Mouse (Mus musculus): Measurements from ENCODE around the gene Snrnp25. TPM values are rescaled to one million over a fixed set of nuclear protein-coding genes. Genes with fewer than 3 reads are reported as not detected.

Gene Snrnp25
- polyA plus RNA-seq, 1 experiment from 2014 or later: 83.3 TPM

DNA sequence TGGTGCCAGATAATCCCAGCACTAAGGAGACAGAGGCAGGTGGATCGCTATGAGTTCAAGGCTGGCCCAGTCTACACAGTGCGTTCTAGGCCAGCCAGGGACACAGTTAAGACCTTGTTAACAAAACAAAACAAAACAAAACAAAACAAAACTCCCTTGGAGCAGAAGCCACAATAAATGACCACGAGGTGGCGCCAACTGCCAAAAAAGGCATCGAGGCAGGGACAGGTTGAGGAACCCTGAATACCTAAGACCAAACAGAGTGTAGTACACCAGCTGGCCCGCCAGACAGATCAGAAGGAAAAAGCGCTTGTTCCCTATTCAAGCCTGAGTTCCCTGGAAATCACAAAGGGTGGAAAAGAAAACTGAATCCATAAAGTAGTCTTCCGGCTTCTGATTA is 11.6 kb downstream of the Snrnp25 start:
- H3K36me3 ChIP-seq: peaks cover 50% of the 10 kb centered on the region
- 28% methylated on average over 8 of the region's 8 CpGs for WGBS
- peaks cover 33% of the 10 kb centered on the region for H3K4me1 ChIP-seq (replicated peaks)
- H3K27me3 ChIP-seq: no peaks in the 10 kb centered on the region
- no peak for ATAC-seq (ENCODE audit: insufficient number of reproducible peaks, insufficient read depth, low FRiP score, low TSS enrichment, low read depth)
- no peak overlapping the region for H3K9ac ChIP-seq (replicated peaks)
- no peaks in the 10 kb centered on the region for H3K9me3 ChIP-seq
- no peak overlapping the region for H3K4me2 ChIP-seq
- no peak overlapping the region for H3K27ac ChIP-seq
- H3K4me3 ChIP-seq (replicated peaks): no peak overlapping the region

DNA sequence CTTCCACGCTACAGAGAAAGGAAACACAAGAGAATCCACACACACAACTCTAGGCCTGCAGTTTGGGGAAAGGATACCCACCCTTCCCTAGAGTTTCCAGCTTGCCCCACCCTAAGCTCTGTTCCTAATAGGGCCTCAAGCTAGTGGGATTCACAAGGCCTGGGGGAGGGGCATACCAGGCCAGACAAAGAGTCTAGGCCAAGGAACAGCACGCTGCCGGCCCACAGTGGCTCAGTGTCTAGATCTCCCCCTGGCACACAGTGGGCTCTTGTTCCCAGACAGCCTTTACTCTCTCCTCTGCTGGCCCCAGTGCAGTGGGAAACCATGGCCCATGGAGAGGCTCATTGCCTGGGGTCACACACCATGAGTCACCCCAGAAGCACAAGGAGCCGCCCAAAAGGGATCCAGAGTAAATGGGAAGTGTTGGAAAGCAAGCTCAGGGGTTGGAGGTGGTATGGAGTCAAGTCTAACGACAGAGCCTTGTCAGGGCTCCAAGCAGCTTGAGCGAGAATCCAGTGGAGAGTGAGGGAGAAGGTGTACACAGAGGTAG is 13.4 kb downstream of the Snrnp25 start:
- Histone ChIP-seq H3K9ac (replicated peaks) (no peak overlapping the region), H3K4me2 (peak overlapping the region; percentile 3; the same call in 1 of the 2 replicates), H3K4me3 (replicated peaks) (no peak overlapping the region), H3K4me1 (replicated peaks) (peaks cover 44% of the 10 kb centered on the region), H3K27me3 (peaks cover 7% of the 10 kb centered on the region), H3K36me3 (peaks cover 33% of the 10 kb centered on the region), H3K9me3 (no peaks in the 10 kb centered on the region), H3K27ac (0 out of 2 replicates have a peak overlapping the region, but pooled peaks have one; percentile 0)
- ATAC-seq (ENCODE audit: insufficient number of reproducible peaks, insufficient read depth, low FRiP score, low TSS enrichment, low read depth): no peak
- 64% methylated on average over 6 of the region's 6 CpGs for WGBS

DNA sequence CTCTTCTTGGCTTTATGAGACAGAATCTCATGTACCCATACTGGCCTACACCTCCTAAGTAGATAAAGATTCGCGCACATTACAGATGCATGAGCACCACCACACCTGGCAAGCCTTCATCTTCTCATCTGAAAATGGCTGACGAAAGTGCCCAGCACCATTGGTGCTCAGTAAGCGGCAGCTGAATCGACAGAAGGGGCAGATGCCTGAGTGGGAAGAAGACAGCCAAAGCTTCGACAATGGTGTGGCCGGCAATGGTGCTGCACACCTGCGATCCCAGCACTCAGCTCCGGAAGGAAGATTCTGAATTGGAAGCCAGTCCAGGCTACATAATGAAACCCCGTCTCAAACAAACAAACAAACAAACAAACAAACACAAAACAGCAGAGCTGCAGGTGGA is 14.1 kb downstream of the Snrnp25 start:
- 90% methylated on average over 10 of the region's 10 CpGs for WGBS
- peaks cover 9% of the 10 kb centered on the region for H3K27me3 ChIP-seq
- peaks cover 26% of the 10 kb centered on the region for H3K36me3 ChIP-seq
- no peak overlapping the region for H3K4me2 ChIP-seq
- no peak overlapping the region for H3K27ac ChIP-seq
- ATAC-seq (ENCODE audit: insufficient number of reproducible peaks, insufficient read depth, low FRiP score, low TSS enrichment, low read depth): no peak
- no peak overlapping the region for H3K4me3 ChIP-seq (replicated peaks)
- H3K4me1 ChIP-seq (replicated peaks): peaks cover 44% of the 10 kb centered on the region
- H3K9ac ChIP-seq (replicated peaks): no peak overlapping the region
- H3K9me3 ChIP-seq: no peaks in the 10 kb centered on the region

DNA sequence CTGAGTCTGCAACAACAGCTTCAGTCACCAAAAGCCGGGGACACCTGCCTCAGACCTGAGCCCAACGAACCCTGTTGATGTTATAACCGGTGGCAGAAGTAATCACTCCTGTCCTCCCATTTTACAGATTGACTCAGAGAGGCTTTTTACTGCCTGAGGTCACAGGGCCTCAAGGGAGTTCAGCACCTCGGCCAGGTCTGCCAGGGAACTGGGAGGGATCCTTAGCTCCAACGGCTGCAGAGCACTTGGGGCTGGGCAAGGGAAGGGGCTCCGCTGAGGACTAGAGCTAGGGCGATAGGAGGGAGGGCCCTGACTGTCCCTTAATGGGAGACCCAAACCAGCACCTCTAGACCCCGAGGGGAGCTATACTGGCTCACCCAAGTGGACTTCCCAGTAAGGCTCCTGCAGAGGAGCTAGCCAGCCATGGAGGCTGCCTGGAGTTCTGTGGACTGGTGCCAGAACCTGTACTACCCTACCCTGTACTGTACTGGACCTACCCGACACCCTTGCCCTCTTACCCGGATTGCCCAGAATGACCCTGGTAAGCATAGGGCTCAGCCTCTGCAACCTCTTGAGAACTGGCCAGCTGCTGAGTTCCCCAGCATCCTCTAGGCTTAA is 15.5 kb downstream of the Snrnp25 start:
- Histone ChIP-seq H3K27me3 (peaks cover 9% of the 10 kb centered on the region), H3K9me3 (no peaks in the 10 kb centered on the region), H3K4me1 (replicated peaks) (peaks cover 58% of the 10 kb centered on the region), H3K36me3 (peaks cover 11% of the 10 kb centered on the region), H3K4me2 (peak overlapping the region; percentile 89), H3K27ac (peak overlapping the region; percentile 91), H3K4me3 (replicated peaks) (peak overlapping the region; percentile 87), H3K9ac (replicated peaks) (peak overlapping the region; percentile 93)
- 28% methylated on average over 10 of the region's 10 CpGs for WGBS
- peak; percentile 39 for ATAC-seq (ENCODE audit: insufficient number of reproducible peaks, insufficient read depth, low FRiP score, low TSS enrichment, low read depth)

DNA sequence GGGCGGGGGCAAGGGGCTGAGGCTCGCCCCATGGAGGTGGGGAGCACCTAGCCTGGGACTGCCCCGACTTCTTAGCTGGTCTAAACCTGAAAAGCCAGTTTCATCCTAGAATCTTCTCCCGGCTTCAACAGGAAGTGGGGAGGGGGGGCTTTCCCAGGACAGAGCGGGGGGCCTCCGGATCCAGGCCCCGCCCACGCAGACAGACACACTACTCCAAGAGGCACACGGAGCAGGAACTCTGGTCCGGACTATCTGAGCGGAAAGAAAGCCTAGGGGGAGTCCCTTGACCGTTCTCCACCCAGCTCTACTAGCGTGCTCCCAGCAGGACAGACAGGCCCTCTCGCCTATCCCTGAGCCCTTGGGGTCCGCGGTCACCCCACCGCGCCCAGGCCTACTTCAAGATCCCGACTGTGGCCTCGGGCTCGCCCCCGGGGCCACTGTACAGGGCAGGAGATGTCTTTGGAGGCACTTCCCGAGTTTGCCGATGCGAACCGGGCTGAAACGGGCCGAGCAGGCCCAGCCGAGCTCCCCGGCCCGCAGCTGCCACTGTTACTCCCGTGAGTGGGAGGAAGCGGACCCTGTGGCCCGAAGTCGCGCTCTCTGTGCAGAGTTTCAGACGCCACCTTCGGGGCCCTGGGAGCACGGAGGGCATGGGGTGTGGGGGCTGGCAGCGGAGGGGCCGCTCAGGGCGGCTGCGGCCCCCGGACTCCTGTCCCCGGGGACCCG is 16.2 kb downstream of the Snrnp25 start:
- H3K4me2 ChIP-seq: peak overlapping the region; percentile 89
- peaks cover 64% of the 10 kb centered on the region for H3K4me1 ChIP-seq (replicated peaks)
- WGBS: under 1% methylated on average over 46 of the region's 46 CpGs
- H3K36me3 ChIP-seq: peaks cover 5% of the 10 kb centered on the region; the same call in 1 of the 2 replicates
- peak overlapping the region; percentile 91 for H3K27ac ChIP-seq
- peak overlapping the region; percentile 87 for H3K4me3 ChIP-seq (replicated peaks)
- no peaks in the 10 kb centered on the region for H3K9me3 ChIP-seq
- H3K9ac ChIP-seq (replicated peaks): peak overlapping the region; percentile 93
- ATAC-seq (ENCODE audit: insufficient number of reproducible peaks, insufficient read depth, low FRiP score, low TSS enrichment, low read depth): peak; percentile 24
- peaks cover 9% of the 10 kb centered on the region for H3K27me3 ChIP-seq

DNA sequence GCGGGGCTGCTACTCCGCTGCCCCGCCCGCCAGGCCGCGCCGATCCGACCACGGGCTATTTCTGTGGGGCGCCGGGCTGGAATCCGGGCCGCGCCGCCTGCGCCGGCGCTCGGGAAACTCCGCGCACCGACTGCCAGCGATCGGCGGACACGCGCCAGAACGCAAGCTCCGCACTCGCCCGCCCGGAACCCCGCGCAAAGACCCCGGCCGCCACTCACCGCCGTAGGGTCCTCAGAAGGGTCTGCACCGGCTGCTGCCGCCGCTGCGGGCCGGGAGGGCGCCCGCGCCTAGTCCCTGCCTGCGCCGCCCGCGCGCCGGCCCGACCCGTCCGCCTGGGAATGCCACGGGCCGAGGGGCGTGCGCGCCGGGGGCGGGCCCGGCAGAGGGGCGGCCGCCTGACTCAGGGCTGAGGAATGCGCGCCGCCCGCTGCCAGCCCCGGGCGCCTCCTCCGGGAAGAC is 16.8 kb downstream of the Snrnp25 start, which contains the start of gene Rhbdf1:
Gene Rhbdf1, minus strand, starts transcription at position 350 of the 459 bp plus-strand sequence.
- Histone ChIP-seq H3K4me3 (replicated peaks) (peak within 1 kb of the TSS; percentile 87), H3K4me2 (peak within 1 kb of the TSS; percentile 89), H3K9me3 (no peaks in the 10 kb centered on the region), H3K27me3 (peaks cover 9% of the 10 kb centered on the region), H3K27ac (peak within 1 kb of the TSS; percentile 91), H3K36me3 (0 out of 2 replicates have a peak, but pooled peaks cover 3% of the 10 kb centered on the region), H3K4me1 (replicated peaks) (peaks cover 67% of the 10 kb centered on the region), H3K9ac (replicated peaks) (peak within 1 kb of the TSS; percentile 93)
- ATAC-seq (ENCODE audit: insufficient number of reproducible peaks, insufficient read depth, low FRiP score, low TSS enrichment, low read depth): no peak
- under 1% methylated on average over 72 of the region's 72 CpGs for WGBS

DNA sequence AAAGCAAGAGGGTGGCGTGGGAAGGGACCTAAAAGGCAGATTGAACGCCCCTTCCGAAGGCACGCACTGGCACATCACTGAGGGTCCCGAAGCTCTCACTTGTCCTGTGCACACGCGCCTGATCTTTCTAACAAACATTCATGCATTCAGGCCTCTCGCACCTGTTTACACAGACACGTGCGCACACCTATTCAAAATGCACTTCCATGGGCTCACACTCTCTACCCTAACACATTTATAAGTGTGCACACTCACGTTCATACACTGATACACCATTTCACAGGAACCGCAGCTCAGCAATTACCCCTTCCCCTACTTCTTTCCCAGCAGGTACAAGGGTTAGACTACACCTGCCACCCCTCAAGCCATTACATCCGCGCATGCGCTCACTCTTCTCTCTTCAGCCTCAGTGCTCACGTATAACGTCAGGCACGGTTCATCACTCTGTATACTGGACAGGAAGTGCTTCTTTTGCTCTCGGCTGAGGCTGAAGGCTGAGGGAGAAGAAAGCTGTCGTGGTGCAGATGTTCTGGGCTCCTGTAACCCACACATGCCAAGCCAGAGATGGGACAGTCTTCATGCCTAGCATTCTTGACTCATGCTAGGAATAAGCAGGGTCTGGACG is 17.5 kb downstream of the Snrnp25 start:
- Histone ChIP-seq H3K27ac (peak overlapping the region; percentile 91), H3K4me3 (replicated peaks) (peak overlapping the region; percentile 87), H3K9ac (replicated peaks) (peak overlapping the region; percentile 93), H3K36me3 (0 out of 2 replicates have a peak, but pooled peaks cover under 1% of the 10 kb centered on the region), H3K9me3 (no peaks in the 10 kb centered on the region), H3K4me1 (replicated peaks) (peaks cover 70% of the 10 kb centered on the region), H3K4me2 (peak overlapping the region; percentile 89), H3K27me3 (peaks cover 9% of the 10 kb centered on the region)
- 6% methylated on average over 21 of the region's 21 CpGs for WGBS
- no peak for ATAC-seq (ENCODE audit: insufficient number of reproducible peaks, insufficient read depth, low FRiP score, low TSS enrichment, low read depth)

DNA sequence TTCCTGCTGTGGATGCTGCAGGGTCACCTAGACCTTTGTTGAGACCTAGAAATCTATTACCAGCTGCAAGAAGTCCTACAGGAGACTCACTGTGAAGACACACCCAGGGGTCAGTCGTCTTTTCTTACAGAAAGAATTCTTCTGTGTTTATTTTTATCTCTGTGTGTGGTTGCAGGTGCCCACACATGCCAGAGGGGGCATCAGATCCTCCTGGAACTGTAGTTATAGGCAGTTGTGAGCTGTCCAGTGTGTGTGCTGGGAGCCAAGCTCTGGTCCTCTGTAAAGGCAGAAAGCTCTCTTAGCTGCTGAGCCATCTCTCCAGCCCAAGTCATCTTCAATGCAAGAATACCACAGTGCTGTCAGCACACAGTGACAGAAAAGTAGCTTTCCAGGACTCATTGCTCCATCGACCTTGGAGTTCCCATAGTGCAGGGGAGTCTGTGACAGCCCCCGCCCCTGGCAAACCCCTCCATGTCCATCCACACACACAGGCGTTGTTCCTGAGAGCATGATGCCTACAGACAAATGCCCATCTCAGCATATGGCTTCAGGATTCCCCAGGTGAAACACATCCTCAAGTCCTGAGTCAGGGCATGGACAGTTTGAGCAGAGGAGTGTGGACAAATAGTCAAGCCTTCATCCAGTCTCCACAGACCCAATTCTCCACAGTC is 18.2 kb downstream of the Snrnp25 start:
- peaks cover 5% of the 10 kb centered on the region; the same call in 1 of the 2 replicates for H3K36me3 ChIP-seq
- H3K27ac ChIP-seq: no peak overlapping the region
- peaks cover 9% of the 10 kb centered on the region for H3K27me3 ChIP-seq
- ATAC-seq (ENCODE audit: insufficient number of reproducible peaks, insufficient read depth, low FRiP score, low TSS enrichment, low read depth): no peak
- 70% methylated on average over 4 of the region's 4 CpGs for WGBS
- H3K9me3 ChIP-seq: no peaks in the 10 kb centered on the region
- H3K4me2 ChIP-seq: peak overlapping the region; percentile 89; the same call in 1 of the 2 replicates
- H3K9ac ChIP-seq (replicated peaks): no peak overlapping the region
- H3K4me3 ChIP-seq (replicated peaks): no peak overlapping the region
- H3K4me1 ChIP-seq (replicated peaks): peaks cover 69% of the 10 kb centered on the region

DNA sequence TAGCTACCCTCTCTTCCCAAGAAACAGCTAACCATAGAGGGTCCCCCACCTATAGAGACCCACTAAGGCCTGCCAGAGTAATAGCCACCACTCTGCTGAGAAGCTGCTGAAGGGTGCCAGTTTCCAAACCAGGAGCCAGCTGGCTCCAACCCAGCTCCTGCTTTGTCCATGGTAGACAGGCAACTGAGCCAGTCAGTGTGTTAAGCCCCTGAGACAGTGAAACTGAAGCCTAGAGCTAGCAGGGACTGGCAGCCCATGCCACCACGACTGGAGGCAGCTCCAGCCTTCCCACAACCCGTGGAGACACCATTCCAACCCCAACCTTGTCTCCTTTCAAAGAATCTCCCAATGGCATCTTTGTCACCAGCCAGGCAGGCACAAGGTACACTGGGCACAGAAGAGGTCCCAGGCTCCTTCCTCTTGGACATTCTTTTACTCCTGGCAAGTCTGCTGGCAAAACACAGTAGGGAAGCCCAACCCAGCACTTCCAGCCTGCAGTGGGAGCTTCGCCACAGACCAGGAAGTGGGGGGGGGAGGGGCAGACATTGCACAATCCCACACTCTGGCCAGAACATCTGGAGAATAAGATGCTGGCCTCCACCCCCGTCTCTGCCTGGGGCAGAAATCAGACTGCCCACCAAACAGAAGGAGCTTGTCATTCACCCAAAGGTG is 19.4 kb downstream of the Snrnp25 start:
- peak overlapping the region; percentile 29 for H3K4me2 ChIP-seq

More for the DNA sequence above, 19.4 kb downstream of the Snrnp25 start:
- peaks cover 9% of the 10 kb centered on the region for H3K27me3 ChIP-seq
- H3K9me3 ChIP-seq: no peaks in the 10 kb centered on the region
- peaks cover 59% of the 10 kb centered on the region for H3K4me1 ChIP-seq (replicated peaks)
- no peak overlapping the region for H3K4me3 ChIP-seq (replicated peaks)
- peaks cover 17% of the 10 kb centered on the region for H3K36me3 ChIP-seq
- ATAC-seq (ENCODE audit: insufficient number of reproducible peaks, insufficient read depth, low FRiP score, low TSS enrichment, low read depth): peak; percentile 20; the same call in 1 of the 2 replicates
- WGBS: 20% methylated on average over 4 of the region's 4 CpGs
- H3K27ac ChIP-seq: peak overlapping the region; percentile 90
- peak overlapping the region; percentile 2; the same call in 1 of the 2 replicates for H3K9ac ChIP-seq (replicated peaks)

All from limb, embryonic 12.5 days (tissue).